In the genomic region with DNA sequence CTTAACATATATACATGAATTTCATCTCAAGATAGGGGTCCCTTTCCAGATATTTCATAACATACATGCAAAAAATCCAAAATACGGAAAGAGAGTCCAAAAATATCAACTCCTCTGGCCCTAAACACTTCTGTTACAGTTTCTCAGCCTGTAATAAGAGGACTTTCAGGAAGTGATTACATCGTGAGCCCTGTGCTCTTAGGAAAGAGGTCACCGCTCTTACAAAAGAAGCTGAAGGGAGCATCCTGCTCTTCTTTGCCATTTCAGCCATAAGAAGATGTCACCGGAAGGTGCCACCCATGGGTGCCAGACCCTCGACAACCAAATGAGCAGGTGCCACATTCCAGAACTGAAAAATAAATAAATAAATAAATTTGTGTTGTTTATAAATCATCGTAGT, we compare ENCODE assay signal across 28 mouse cellular contexts.
"Had no signal": no experiment of that assay in that cellular context is flagged by ENCODE, and none has a peak within 500 bp of the region (broad histone marks: within the 10 kb centered on the region; RNA-seq: fewer than 3 reads in every experiment).

No protein-coding gene starts in this region.

- H3K36me3 ChIP-seq: embryonic facial prominence, embryonic 10.5 days; embryonic facial prominence, embryonic 12.5 days; embryonic facial prominence, embryonic 13.5 days; embryonic facial prominence, embryonic 15.5 days; forebrain, embryonic 10.5 days; forebrain, embryonic 12.5 days; forebrain, embryonic 15.5 days had no signal

- ATAC-seq: forebrain, embryonic 13.5 days; forebrain, embryonic 14.5 days; forebrain, embryonic 15.5 days; forebrain, embryonic 16.5 days; forebrain, postnatal 0 days had no signal

- H3K9me3 ChIP-seq: embryonic facial prominence, embryonic 10.5 days; embryonic facial prominence, embryonic 12.5 days; embryonic facial prominence, embryonic 13.5 days; embryonic facial prominence, embryonic 15.5 days; forebrain, embryonic 10.5 days; forebrain, embryonic 12.5 days; forebrain, embryonic 13.5 days; forebrain, embryonic 15.5 days had no signal

- H3K27ac ChIP-seq: embryonic facial prominence, embryonic 10.5 days; embryonic facial prominence, embryonic 12.5 days; embryonic facial prominence, embryonic 13.5 days; embryonic facial prominence, embryonic 15.5 days; forebrain, embryonic 10.5 days; forebrain, embryonic 12.5 days; forebrain, embryonic 13.5 days; forebrain, embryonic 15.5 days; gastrocnemius, adult 2 months; heart, adult 2 months had no signal

- H3K4me3 ChIP-seq: embryonic facial prominence, embryonic 10.5 days; embryonic facial prominence, embryonic 12.5 days; embryonic facial prominence, embryonic 13.5 days; embryonic facial prominence, embryonic 15.5 days; erythroblast, embryonic 14.5 days; forebrain, embryonic 10.5 days; forebrain, embryonic 12.5 days; forebrain, embryonic 13.5 days; forebrain, embryonic 15.5 days; gastrocnemius, adult 2 months; heart, adult 2 months had no signal

- H3K27me3 ChIP-seq: embryonic facial prominence, embryonic 12.5 days; embryonic facial prominence, embryonic 13.5 days; embryonic facial prominence, embryonic 15.5 days; forebrain, embryonic 12.5 days; forebrain, embryonic 13.5 days; forebrain, embryonic 15.5 days had no signal

- H3K4me2 ChIP-seq: embryonic facial prominence, embryonic 12.5 days; embryonic facial prominence, embryonic 13.5 days; embryonic facial prominence, embryonic 15.5 days; forebrain, embryonic 12.5 days; forebrain, embryonic 13.5 days; forebrain, embryonic 15.5 days had no signal

- H3K9ac ChIP-seq: embryonic facial prominence, embryonic 12.5 days; embryonic facial prominence, embryonic 13.5 days; embryonic facial prominence, embryonic 15.5 days; forebrain, embryonic 12.5 days; forebrain, embryonic 13.5 days; forebrain, embryonic 15.5 days; forebrain, postnatal 0 days had no signal

- DNase-seq: cerebellum, adult 2 months; cerebellum, adult 8-10 months; cerebellum, adult 9-10 months; cerebellum, adult 9-11 months; cerebellum, postnatal 10 days; cerebellum, postnatal 14 days; cerebellum, postnatal 36 days; embryo, embryonic 11 days; forebrain, postnatal 0 days; gastrocnemius, adult 2 months; gastrocnemius, postnatal 10 days; gastrocnemius, postnatal 14 days; gastrocnemius, postnatal 25 days; gastrocnemius, postnatal 36 days; heart, adult 11 months; heart, adult 18-20 months; heart, adult 2 months had no signal

- H3K4me1 ChIP-seq: embryonic facial prominence, embryonic 10.5 days; embryonic facial prominence, embryonic 12.5 days; embryonic facial prominence, embryonic 13.5 days; embryonic facial prominence, embryonic 15.5 days; forebrain, embryonic 10.5 days; forebrain, embryonic 12.5 days; forebrain, embryonic 13.5 days; forebrain, embryonic 15.5 days had no signal
